10 mouse cellular contexts compared by ENCODE assay signal in the genomic region with DNA sequence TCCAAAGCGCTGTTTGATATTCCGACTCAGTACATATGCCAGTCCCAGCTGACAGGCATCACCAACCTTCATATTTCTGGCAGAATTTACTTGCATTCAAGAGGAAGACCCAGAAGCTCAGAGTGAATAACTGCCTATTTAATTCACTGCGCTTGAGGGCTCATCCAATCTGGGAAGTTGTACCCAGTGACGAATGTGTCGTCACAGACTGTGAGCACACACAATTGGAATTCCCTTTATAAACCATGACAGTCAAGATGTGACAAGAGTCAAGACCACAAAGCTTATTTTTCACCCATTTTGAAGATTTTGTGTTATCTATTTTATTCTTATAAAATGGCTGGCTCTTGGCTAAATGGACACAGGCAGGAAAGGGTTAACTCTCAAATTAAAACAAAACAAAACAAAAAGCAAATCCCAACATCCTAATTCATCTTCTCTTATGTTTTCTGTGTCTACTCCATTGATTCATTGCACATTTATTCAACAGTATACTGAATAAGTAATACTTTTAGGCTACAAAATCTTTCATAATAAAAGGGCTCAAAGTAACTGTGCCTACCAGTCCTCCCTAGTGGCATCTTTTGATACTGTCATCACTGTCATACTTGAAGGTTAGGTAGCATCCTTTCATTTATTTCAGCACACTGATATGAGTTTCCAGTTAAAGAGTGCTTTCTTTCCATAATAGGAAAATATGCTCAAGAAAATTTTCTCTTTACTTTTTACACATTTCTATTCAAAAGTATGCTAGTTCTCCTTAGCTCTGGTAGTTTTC. TPM values are rescaled to one million over a fixed set of nuclear protein-coding genes. Genes with fewer than 3 reads are reported as not detected.
DNase-seq lines count a peak whose midpoint lies in the region; ATAC-seq lines count a peak whose summit lies in the region.
"Had no signal": no experiment of that assay in that cellular context is flagged by ENCODE, and none has a peak within 500 bp of the region (broad histone marks: within the 10 kb centered on the region; RNA-seq: fewer than 3 reads in every experiment).

No protein-coding gene starts in this region.

- ATAC-seq in heart, embryonic 12.5 days (ENCODE audit: insufficient number of reproducible peaks, low FRiP score) = no peak
- peak; percentile 26; the same call in 1 of the 2 replicates for ATAC-seq in forebrain, embryonic 14.5 days
- no peak for ATAC-seq in limb, embryonic 15.5 days (ENCODE audit: insufficient number of reproducible peaks, low FRiP score, low TSS enrichment, low read depth)

- no peak overlapping the region for H3K4me3 ChIP-seq in heart, embryonic 12.5 days
- H3K4me3 ChIP-seq in forebrain, embryonic 14.5 days (ENCODE audit: low read depth, low read length) = peak overlapping the region; percentile 6; the same call in 1 of the 2 replicates
- peak overlapping the region; percentile 12; the same call in 1 of the 2 replicates for H3K4me3 ChIP-seq in limb, embryonic 15.5 days

- peak overlapping the region; percentile 38 for H3K4me2 ChIP-seq in heart, embryonic 12.5 days
- peak overlapping the region; percentile 45 for H3K4me2 ChIP-seq in forebrain, embryonic 14.5 days (ENCODE audit: low read length)
- H3K4me2 ChIP-seq in limb, embryonic 15.5 days = 0 out of 2 replicates have a peak overlapping the region, but pooled peaks have one; percentile 12

- 87% methylated on average over 5 of the region's 5 CpGs for WGBS in heart, embryonic 12.5 days
- 70% methylated on average over 5 of the region's 5 CpGs for WGBS in forebrain, embryonic 14.5 days
- 82% methylated on average over 5 of the region's 5 CpGs for WGBS in limb, embryonic 15.5 days

- peaks cover 18% of the 10 kb centered on the region for H3K4me1 ChIP-seq in heart, embryonic 12.5 days (replicated peaks)
- peaks cover 16% of the 10 kb centered on the region for H3K4me1 ChIP-seq in forebrain, embryonic 14.5 days (ENCODE audit: control insufficient read depth, insufficient read depth, low read length)
- peaks cover 15% of the 10 kb centered on the region for H3K4me1 ChIP-seq in limb, embryonic 15.5 days

- no peak for DNase-seq in heart, postnatal 10 days
- peak; percentile 11 for DNase-seq in MN1 (ENCODE audit: low spot score)
- DNase-seq in forebrain, embryonic 14.5 days (ENCODE audit: low spot score) = peak; percentile 75
- DNase-seq in gastrocnemius, postnatal 25 days = no peak
- DNase-seq in cerebellum, postnatal 14 days = no peak
- no peak for DNase-seq in thymus, adult 18-20 months

- H3K27ac ChIP-seq in heart, embryonic 12.5 days (ENCODE audit: poor library complexity, severe bottlenecking) = no peak overlapping the region
- no peak overlapping the region for H3K27ac ChIP-seq in forebrain, embryonic 14.5 days (ENCODE audit: low read depth, low read length)
- H3K27ac ChIP-seq in limb, embryonic 15.5 days = no peak overlapping the region

- H3K36me3 ChIP-seq in heart, embryonic 12.5 days = peaks cover 19% of the 10 kb centered on the region
- H3K36me3 ChIP-seq in forebrain, embryonic 14.5 days (ENCODE audit: control insufficient read depth, insufficient read depth, low read length) = peaks cover 16% of the 10 kb centered on the region
- H3K36me3 ChIP-seq in limb, embryonic 15.5 days = peaks cover 17% of the 10 kb centered on the region

- H3K9me3 ChIP-seq in heart, embryonic 12.5 days (replicated peaks) = no peaks in the 10 kb centered on the region
- H3K9me3 ChIP-seq in forebrain, embryonic 14.5 days (replicated peaks; ENCODE audit: control insufficient read depth, low read length) = no peaks in the 10 kb centered on the region
- no peaks in the 10 kb centered on the region for H3K9me3 ChIP-seq in limb, embryonic 15.5 days

- H3K9ac ChIP-seq in heart, embryonic 12.5 days = no peak overlapping the region
- no peak overlapping the region for H3K9ac ChIP-seq in forebrain, embryonic 14.5 days (ENCODE audit: low read length)
- H3K9ac ChIP-seq in limb, embryonic 15.5 days = no peak overlapping the region

- intact Hi-C loops in heart, postnatal 10 days (cut with DNase I) = loop anchor here (2.0 to 5.0 kb wide), 2 partner anchors 75 to 156 kb away; partner anchors contain the start of genes Arsk and Ttc37

- no peaks in the 10 kb centered on the region for H3K27me3 ChIP-seq in heart, embryonic 12.5 days (replicated peaks)
- H3K27me3 ChIP-seq in forebrain, embryonic 14.5 days (replicated peaks; ENCODE audit: control insufficient read depth, insufficient read depth, low read length) = no peaks in the 10 kb centered on the region
- H3K27me3 ChIP-seq in limb, embryonic 15.5 days = no peaks in the 10 kb centered on the region

RNA-seq across cellular contexts. Expression of gene Rhobtb3, which starts 2.0 kb away (rescaled TPM):
- 34.1 and 35.8 TPM in 2 replicates for polyA plus RNA-seq in heart, embryonic 12.5 days (2016; fragmentation: Nextera tagmentation; extraction: Ambion mirVana)
- 10 to 100 TPM; 23.9 to 25.9 TPM for total RNA-seq in heart, postnatal 10 days (2021)
- 38.3 and 40.2 TPM in 2 replicates for polyA plus RNA-seq in forebrain, embryonic 14.5 days (2014; fragmentation: Nextera tagmentation; extraction: Ambion mirVana)
- polyA plus RNA-seq in limb, embryonic 15.5 days (2015; fragmentation: Nextera tagmentation; extraction: Ambion mirVana) = 27.5 and 33.4 TPM in 2 replicates
- 10 to 100 TPM; 11.6 to 15.8 TPM for total RNA-seq in gastrocnemius, postnatal 25 days (2021)

RNA-seq across cellular contexts. Expression of gene Spata9, which starts 25.2 kb away (rescaled TPM):
- polyA plus RNA-seq in heart, embryonic 12.5 days (2016; fragmentation: Nextera tagmentation; extraction: Ambion mirVana) = 0.18 and 0.22 TPM in 2 replicates
- not detected for total RNA-seq in heart, postnatal 10 days (2021)
- 2.2 and 2.4 TPM in 2 replicates for polyA plus RNA-seq in forebrain, embryonic 14.5 days (2014; fragmentation: Nextera tagmentation; extraction: Ambion mirVana)
- 0.45 and 0.70 TPM in 2 replicates for polyA plus RNA-seq in limb, embryonic 15.5 days (2015; fragmentation: Nextera tagmentation; extraction: Ambion mirVana)
- not detected for total RNA-seq in gastrocnemius, postnatal 25 days (2021)
- total RNA-seq: adrenal gland, adult 18-20 months; layer of hippocampus, adult 18-20 months had no signal

Comparison
In these comparisons a context has a peak if more than half of its experiments do, and no peak if none do; other contexts are left out.
1. DNase-seq: peak in MN1 (single experiment) and forebrain, embryonic 14.5 days (single experiment); none in heart, postnatal 10 days (0 of 2), gastrocnemius, postnatal 25 days (single experiment), cerebellum, postnatal 14 days (0 of 2) and thymus, adult 18-20 months (0 of 2).
2. Peak in every context shown above with its lines, with median percentiles within 50 percentile points of each other: H3K4me2 ChIP-seq.